Mouse (Mus musculus) heart, embryonic 16.5 days (tissue): ENCODE measurements around the gene Pibf1. TPM values are rescaled to one million over a fixed set of nuclear protein-coding genes. Genes with fewer than 3 reads are reported as not detected.

Source experiments
- ATAC-seq: fragments of 200-750 bp; cut with Nextera tagmentation; replicated peaks from 2 replicates; pipeline ENCODE4 v1.8.0; 2017; ENCODE audit warnings: moderate number of reproducible peaks; ENCODE audit not compliant: insufficient read depth, low FRiP score; ENCODE audit errors: extremely low read depth
- H3K27ac ChIP-seq: fragments of 300-500 bp; sonication (generic); 2 replicates; pipeline ENCODE4 v1.5.1; 2014; ENCODE audit warnings: mild to moderate bottlenecking, low read length, control low read depth, moderate library complexity
- H3K27me3 ChIP-seq: fragments of 300-500 bp; sonication (generic); 2 replicates; pipeline ENCODE4 v1.6.1; 2014; ENCODE audit warnings: low read length, mixed read lengths; ENCODE audit not compliant: control insufficient read depth, insufficient read depth
- H3K36me3 ChIP-seq: fragments of 300-500 bp; sonication (generic); 2 replicates; pipeline ENCODE4 v1.6.1; 2014; ENCODE audit not compliant: control insufficient read depth, insufficient read depth
- H3K4me1 ChIP-seq: fragments of 300-500 bp; sonication (generic); 2 replicates; pipeline ENCODE4 v1.6.1; 2014; ENCODE audit warnings: low read length, mixed read lengths; ENCODE audit not compliant: control insufficient read depth, insufficient read depth
- H3K4me2 ChIP-seq: fragments of 300-500 bp; sonication (generic); 2 replicates; pipeline ENCODE4 v1.6.1; 2014; ENCODE audit warnings: low read depth, mild to moderate bottlenecking, control low read depth, low read length
- H3K4me3 ChIP-seq: fragments of 300-500 bp; sonication (generic); 2 replicates; pipeline ENCODE4 v1.5.1; 2014; ENCODE audit warnings: mild to moderate bottlenecking, control low read depth, low read length
- H3K9ac ChIP-seq: fragments of 300-500 bp; sonication (generic); 2 replicates; pipeline ENCODE4 v1.6.1; 2014; ENCODE audit warnings: low read length, control low read depth
- H3K9me3 ChIP-seq: fragments of 300-500 bp; sonication (generic); replicated peaks from 2 replicates; pipeline ENCODE4 v1.6.1; 2016; ENCODE audit warnings: low read length; ENCODE audit not compliant: control insufficient read depth
- WGBS: fragments of 180-500 bp; shearing (Covaris S2); extraction: QIAGEN DNeasy Blood & Tissue Kit; methylation state at CpG from one replicate; pipeline ENCODE4 v1.1.7; 2014; 5-methylcytosine and 5-hydroxymethylcytosine counted together
- polyA plus RNA-seq: library from polyadenylated mRNA; unstranded; fragments of >200 nt; fragmentation: Nextera tagmentation; extraction: Ambion mirVana; gene quantifications from 2 replicates; pipeline ENCODE4 v1.2.1, GENCODE M21; 2015

Pibf1 gene
- polyA plus RNA-seq, 1 experiment from 2014 or later: 15.0 TPM

DNA sequence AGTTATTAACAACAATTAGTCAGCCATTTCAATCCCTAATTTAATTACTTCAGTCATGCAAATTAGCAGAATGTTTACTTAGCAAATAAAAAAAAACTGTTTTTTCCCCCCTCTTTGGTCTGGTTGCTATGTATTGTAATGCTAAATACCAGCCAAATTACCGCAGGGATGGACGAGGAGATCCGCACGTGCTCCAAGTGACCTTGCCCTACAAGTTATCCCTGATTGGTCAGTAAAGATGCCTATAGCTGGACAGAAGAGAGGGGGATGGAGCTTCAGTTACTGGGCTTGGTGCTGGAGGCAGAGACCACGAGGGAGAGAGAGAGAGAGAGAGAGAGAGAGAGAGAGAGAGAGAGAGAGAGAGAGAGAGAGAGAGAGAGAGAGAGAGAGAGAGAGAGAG, 167.5 kb downstream of the Pibf1 start:
- Histone ChIP-seq H3K4me1 (peaks cover 2% of the 10 kb centered on the region; the same call in 1 of the 2 replicates), H3K4me3 (no peak overlapping the region), H3K9ac (no peak overlapping the region), H3K27ac (no peak overlapping the region), H3K9me3 (no peaks in the 10 kb centered on the region), H3K27me3 (no peaks in the 10 kb centered on the region), H3K36me3 (no peaks in the 10 kb centered on the region), H3K4me2 (no peak overlapping the region)
- no peak for ATAC-seq
- WGBS: 72% methylated on average over 5 of the region's 5 CpGs

- H3K27ac ChIP-seq: no peak overlapping the region
- no peaks in the 10 kb centered on the region for H3K36me3 ChIP-seq
- no peak overlapping the region for H3K4me2 ChIP-seq
- WGBS: 67% methylated on average over 2 of the region's 2 CpGs
- H3K4me1 ChIP-seq: peaks cover 3% of the 10 kb centered on the region; the same call in 1 of the 2 replicates
- H3K27me3 ChIP-seq: no peaks in the 10 kb centered on the region
- H3K4me3 ChIP-seq: no peak overlapping the region
- H3K9ac ChIP-seq: no peak overlapping the region
- no peaks in the 10 kb centered on the region for H3K9me3 ChIP-seq
- no peak for ATAC-seq
Observed at GRCm38 (mm10) chr14:99274056-99274455, 174.8 kb downstream of the Pibf1 start.

DNA sequence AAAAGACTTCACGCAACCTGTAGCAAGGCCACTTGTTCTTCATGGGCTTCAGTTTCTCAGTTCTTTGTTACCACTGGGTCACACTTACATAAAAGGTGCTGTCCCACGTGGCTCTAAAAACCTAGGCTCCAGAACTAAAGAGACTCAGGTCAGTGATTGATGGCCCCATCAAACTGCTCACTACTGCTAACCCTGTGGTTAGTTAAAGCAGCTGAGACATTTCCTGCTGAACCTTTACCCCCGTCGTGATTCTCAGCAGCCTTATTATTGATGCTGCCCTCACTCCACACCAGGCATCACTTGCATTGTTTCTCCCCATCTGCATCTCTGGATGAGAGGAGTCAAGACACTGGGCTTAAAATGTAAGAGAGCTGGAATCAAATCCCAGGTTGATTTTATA, 176.6 kb downstream of the Pibf1 start:
- no peak for ATAC-seq
- peaks cover 3% of the 10 kb centered on the region; the same call in 1 of the 2 replicates for H3K4me1 ChIP-seq
- no peak overlapping the region for H3K4me2 ChIP-seq
- H3K9ac ChIP-seq: no peak overlapping the region
- WGBS: 42% methylated on average over 4 of the region's 4 CpGs
- H3K27ac ChIP-seq: no peak overlapping the region
- H3K4me3 ChIP-seq: no peak overlapping the region
- H3K27me3 ChIP-seq: 0 out of 2 replicates have a peak, but pooled peaks cover 2% of the 10 kb centered on the region
- H3K9me3 ChIP-seq: no peaks in the 10 kb centered on the region
- no peaks in the 10 kb centered on the region for H3K36me3 ChIP-seq

- Histone ChIP-seq H3K4me2 (no peak overlapping the region), H3K27ac (no peak overlapping the region), H3K36me3 (no peaks in the 10 kb centered on the region), H3K4me3 (no peak overlapping the region), H3K9ac (no peak overlapping the region), H3K9me3 (no peaks in the 10 kb centered on the region), H3K27me3 (0 out of 2 replicates have a peak, but pooled peaks cover 2% of the 10 kb centered on the region), H3K4me1 (peaks cover 3% of the 10 kb centered on the region; the same call in 1 of the 2 replicates)
- 56% methylated on average over 9 of the region's 9 CpGs for WGBS
- ATAC-seq: no peak
Observed at GRCm38 (mm10) chr14:99278312-99278711, 179.1 kb downstream of the Pibf1 start.

GRCm38 (mm10) chr14:99278763-99279486, 179.7 kb downstream of the Pibf1 start:
- H3K4me2 ChIP-seq: no peak overlapping the region
- no peak for ATAC-seq
- H3K9me3 ChIP-seq: no peaks in the 10 kb centered on the region
- no peaks in the 10 kb centered on the region for H3K36me3 ChIP-seq
- WGBS: 49% methylated on average over 12 of the region's 12 CpGs
- no peak overlapping the region for H3K9ac ChIP-seq
- no peak overlapping the region for H3K27ac ChIP-seq
- H3K4me1 ChIP-seq: peaks cover 3% of the 10 kb centered on the region; the same call in 1 of the 2 replicates
- H3K27me3 ChIP-seq: 0 out of 2 replicates have a peak, but pooled peaks cover 2% of the 10 kb centered on the region
- H3K4me3 ChIP-seq: no peak overlapping the region

DNA sequence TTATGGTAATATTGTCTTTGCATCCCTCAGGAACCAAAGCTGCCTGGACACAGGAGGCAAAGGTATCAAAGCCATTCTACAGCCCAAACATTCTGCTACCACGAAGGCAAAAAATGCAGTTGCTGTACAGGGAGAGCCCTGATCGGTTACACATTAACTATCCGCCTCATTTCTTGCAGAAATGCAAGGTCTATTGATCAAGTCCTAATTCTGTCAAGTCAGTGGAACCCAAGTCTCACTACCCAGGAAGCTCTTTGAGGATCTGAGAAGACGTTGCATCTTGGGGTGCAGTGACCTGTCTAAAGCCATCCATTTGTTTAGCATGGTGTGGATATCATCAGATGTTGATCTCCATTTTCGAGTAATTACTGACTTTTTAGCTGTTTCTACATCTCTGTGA, 181.2 kb downstream of the Pibf1 start:
- 73% methylated on average over 5 of the region's 5 CpGs for WGBS
- no peak for ATAC-seq
- Histone ChIP-seq H3K4me2 (no peak overlapping the region), H3K27me3 (0 out of 2 replicates have a peak, but pooled peaks cover 2% of the 10 kb centered on the region), H3K27ac (no peak overlapping the region), H3K4me3 (no peak overlapping the region), H3K9me3 (no peaks in the 10 kb centered on the region), H3K4me1 (no peaks in the 10 kb centered on the region), H3K9ac (no peak overlapping the region), H3K36me3 (no peaks in the 10 kb centered on the region)

- Histone ChIP-seq H3K27ac (no peak overlapping the region), H3K9ac (no peak overlapping the region), H3K9me3 (no peaks in the 10 kb centered on the region), H3K4me1 (no peaks in the 10 kb centered on the region), H3K4me3 (no peak overlapping the region), H3K27me3 (0 out of 2 replicates have a peak, but pooled peaks cover 2% of the 10 kb centered on the region), H3K4me2 (no peak overlapping the region), H3K36me3 (no peaks in the 10 kb centered on the region)
- ATAC-seq: no peak
- WGBS: 71% methylated on average over 5 of the region's 5 CpGs
Observed at GRCm38 (mm10) chr14:99280825-99281433, 181.7 kb downstream of the Pibf1 start.

GRCm38 (mm10) chr14:99285486-99285885, 186.3 kb downstream of the Pibf1 start:
- no peak overlapping the region for H3K4me2 ChIP-seq
- H3K27ac ChIP-seq: no peak overlapping the region
- no peaks in the 10 kb centered on the region for H3K4me1 ChIP-seq
- no peaks in the 10 kb centered on the region for H3K36me3 ChIP-seq
- no peak overlapping the region for H3K4me3 ChIP-seq
- no peak for ATAC-seq
- H3K9me3 ChIP-seq: no peaks in the 10 kb centered on the region
- WGBS: 92% methylated on average over 4 of the region's 4 CpGs
- H3K9ac ChIP-seq: no peak overlapping the region
- no peaks in the 10 kb centered on the region for H3K27me3 ChIP-seq

DNA sequence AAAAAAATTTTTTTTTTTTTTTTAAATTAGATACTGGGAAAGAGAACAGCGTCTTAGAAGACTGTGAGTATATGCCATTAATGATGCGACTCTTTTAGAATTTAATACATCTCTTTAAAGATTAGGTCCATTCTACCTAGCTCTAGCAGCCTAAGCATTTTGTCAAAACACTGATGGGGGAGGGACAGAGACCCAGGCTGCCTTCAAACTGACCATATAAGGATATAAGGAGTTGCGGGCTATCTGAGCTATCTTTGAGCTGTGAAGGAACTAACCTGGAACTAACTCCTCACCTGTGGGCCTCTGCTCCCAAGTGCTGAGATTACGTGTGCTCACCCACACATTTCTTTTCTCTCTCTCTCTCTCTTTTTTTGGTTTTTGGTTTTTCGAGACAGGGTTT, 193.0 kb downstream of the Pibf1 start:
- H3K27ac ChIP-seq: no peak overlapping the region
- H3K4me3 ChIP-seq: no peak overlapping the region
- no peaks in the 10 kb centered on the region for H3K4me1 ChIP-seq
- H3K9ac ChIP-seq: no peak overlapping the region
- H3K9me3 ChIP-seq: no peaks in the 10 kb centered on the region
- H3K36me3 ChIP-seq: no peaks in the 10 kb centered on the region
- WGBS: 90% methylated on average over 5 of the region's 5 CpGs
- ATAC-seq: no peak
- H3K27me3 ChIP-seq: peaks cover 2% of the 10 kb centered on the region; the same call in 1 of the 2 replicates
- no peak overlapping the region for H3K4me2 ChIP-seq
